Mouse (Mus musculus) brain, adult 2 months (tissue): Measurements from ENCODE around the gene Tep1.
A peak's percentile ranks its signal among the peaks of the same experiment; 100 is the strongest.
"Not testable (repeated sequence)": the region's sequence is repeated elsewhere in the genome, so short reads cannot be mapped to it uniquely, and the experiment has no call there.

ENCODE experiments used
- DNase-seq: peaks from one replicate; pipeline ENCODE4 v3.0.0; 2011; ENCODE audit warnings: low read depth, low spot score

Gene Tep1

GRCm38 (mm10) chr14:50868656-50869055 is 1.7 kb downstream of the Tep1 start:
- no peak for DNase-seq

- DNase-seq = no peak
Observed at GRCm38 (mm10) chr14:50868211-50868610, 2.1 kb downstream of the Tep1 start.

DNA sequence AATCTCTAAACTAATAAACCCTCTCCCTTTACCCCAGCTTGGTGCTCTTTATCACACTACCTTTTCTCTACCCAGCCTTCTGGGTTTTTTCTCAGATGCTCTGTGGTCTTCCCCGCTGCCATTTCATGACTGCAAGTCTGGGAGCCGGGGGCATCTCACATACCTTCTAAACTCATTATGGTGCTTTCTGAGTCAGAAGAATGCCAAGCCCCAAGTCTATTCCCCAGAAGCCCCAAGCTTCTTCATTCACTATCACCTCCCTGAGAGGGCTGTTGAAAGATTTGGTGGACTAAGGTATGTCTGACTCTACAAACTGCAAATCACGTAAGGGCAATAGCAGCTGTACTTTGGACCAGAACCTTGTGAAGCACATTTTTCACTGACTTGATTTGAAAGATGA is 3.4 kb downstream of the Tep1 start:
- DNase-seq = no peak

DNA sequence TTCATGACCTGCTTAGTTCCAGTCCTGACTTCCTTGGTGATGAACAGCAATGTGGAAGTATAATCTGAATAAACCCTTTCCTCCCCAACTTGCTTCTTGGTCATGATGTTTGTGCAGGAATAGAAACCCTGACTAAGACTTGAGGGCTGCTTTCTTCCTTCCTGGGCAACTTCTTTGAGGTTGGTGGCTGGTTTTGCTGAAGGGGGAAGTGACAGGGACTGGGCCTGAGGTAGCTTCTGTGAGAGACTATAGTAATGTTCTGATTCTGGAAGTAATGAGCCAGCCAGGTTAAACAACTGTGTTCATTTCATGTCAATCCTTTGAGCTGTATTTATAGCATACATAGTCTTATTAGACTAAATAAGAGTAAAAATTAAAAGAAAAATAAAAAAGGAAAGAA is 5.4 kb downstream of the Tep1 start:
- DNase-seq = not testable (repeated sequence)

DNA sequence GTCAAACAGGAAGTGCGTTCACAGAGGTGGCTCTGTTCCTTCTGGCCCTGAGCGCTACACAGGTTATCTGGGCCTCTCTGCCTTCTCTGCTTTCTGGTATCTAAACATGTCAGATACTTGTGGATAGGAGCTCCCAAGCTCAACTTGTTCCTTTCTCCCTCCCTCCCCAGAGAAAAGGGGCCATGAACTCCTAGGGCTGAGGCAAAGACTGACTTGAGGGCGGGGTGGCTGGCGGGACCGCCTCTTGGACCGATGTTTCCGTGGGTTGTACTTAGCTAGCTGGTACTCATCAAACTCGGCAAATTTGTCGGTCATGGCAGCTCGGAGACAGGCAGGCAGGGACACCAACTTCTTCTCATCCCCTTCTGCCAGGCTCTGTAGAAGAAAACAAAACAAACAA is 7.7 kb downstream of the Tep1 start:
- no peak for DNase-seq

- DNase-seq = no peak
Observed at GRCm38 (mm10) chr14:50855788-50856187, 14.6 kb downstream of the Tep1 start.

DNA sequence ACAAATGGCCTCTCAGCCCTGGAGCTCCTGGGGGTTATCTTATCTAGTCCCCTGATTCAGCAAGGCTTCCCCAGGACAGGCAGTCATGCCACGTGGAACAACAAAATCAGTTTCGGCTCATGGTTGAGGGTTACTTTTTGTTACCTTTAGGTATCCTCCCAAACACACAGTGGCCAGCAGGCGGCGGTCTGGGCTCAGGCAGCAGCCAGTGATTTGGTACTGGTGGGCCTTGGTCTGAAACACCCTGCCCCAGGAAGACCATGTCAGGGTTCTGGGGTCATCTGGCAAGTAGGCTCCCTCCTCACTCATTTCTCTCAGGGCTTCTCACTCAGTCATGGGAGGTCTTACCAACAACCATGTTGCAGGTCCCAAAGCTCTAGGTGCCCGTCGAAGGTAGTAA is 33.1 kb downstream of the Tep1 start:
- no peak for DNase-seq

DNA sequence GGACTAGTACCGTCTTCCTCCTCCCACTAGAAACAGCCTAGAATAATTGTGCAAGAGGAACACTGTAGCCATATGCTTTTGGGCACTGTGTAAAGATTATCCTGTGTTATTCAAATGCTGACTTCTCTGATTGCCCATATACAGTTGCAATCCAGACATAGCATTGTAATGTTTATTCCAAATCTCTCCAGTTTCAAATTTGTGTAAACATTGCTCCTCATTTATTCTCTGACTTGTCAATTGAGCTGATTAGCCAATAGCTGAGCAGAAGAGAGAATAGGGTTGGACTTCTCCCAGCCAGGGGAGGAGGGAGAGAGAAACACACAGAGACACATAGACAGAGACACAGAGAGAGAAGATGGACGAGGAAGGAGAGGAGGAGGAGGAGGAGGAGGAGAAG is 35.9 kb downstream of the Tep1 start:
- peak; percentile 13 for DNase-seq

GRCm38 (mm10) chr14:50833964-50834363 is 36.4 kb downstream of the Tep1 start:
- DNase-seq = peak; percentile 73

DNA sequence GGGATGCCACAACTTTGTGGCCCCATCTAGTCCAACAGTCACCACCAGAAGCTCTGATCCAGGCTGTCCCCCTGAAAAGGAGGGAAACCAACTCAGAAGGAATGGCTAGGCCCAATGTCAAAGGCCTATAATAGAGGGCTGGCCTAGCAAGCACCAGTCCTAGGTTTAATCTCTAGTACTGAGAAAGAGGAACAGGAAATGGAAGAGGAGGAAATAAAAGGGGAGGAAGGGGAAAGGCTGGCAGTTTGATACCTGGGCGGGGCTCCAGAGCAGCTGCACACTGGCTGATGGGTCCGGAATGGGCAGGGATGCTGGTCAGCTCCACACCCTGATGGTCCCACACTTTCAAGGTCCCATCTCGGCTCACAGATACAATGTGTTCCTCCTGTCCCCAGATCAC is 40.5 kb downstream of the Tep1 start:
- DNase-seq = no peak

DNA sequence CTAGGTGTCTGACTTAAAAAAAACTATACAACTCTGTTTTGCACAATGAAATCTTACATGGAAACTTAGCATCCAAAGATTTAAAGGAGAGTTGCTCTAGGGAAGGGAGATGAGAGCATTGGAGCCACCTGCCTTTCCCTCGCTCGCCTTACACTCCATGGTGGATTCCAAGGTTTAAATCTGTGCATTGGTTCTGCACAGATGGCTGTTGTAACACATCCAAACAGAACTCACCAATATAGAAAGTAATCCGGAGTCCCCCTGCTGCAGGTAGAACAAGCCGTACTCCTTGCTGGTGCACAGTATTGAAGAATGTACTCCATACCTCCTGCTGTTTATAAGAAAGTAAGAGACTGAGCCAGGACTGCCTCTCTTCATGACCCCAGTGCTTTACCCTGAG is 43.8 kb downstream of the Tep1 start:
- DNase-seq = peak; percentile 66

DNA sequence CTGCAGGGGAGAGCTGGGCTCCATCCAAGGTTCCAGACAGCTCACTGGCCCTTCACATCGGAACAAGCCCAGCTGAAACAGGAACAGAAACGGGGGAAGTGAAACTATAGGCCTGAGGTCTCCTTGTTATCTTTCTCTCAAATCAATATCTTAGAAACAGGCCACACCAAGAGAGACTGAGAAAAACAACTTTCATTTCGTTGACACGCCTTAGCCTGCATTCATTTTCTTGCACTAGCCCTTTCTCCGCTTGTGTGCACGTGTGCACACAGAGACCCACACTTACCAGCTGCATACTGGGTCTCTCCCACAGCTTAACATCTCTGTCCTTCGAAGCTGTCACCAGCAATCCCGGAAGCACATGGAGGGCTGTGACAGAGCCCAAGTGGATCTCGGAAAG is 46.1 kb downstream of the Tep1 start:
- DNase-seq = peak; percentile 20

- DNase-seq = no peak
Observed at GRCm38 (mm10) chr14:50823240-50823639, 47.1 kb downstream of the Tep1 start.

DNA sequence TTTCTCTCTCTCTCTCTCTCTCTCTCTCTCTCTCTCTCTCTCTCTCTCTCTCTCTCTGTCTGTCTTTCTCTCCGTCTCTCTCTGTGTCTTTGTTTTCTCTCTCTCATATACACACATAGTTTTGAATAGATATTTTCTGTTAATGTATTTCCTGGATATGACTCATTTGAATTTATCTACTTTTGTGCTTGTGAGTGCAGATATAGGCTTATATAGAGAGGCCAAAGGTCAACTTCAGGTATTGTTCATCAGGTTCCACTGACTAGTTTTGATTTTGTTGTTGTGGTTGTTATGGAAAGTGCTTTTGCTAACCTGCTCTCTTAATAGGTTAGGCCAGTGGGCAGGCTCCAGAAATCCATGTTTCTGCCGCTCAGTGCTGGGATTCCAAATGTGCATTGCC is 57.3 kb downstream of the Tep1 start:
- no peak for DNase-seq

- DNase-seq = peak; percentile 99
Observed at GRCm38 (mm10) chr14:50807487-50808072, 62.8 kb downstream of the Tep1 start, which contains the start of the genes Ccnb1ip1 and Parp2. Ccnb1ip1 (minus strand) TSS chr14:50807732. Parp2 (plus strand) TSS chr14:50807841.

DNA sequence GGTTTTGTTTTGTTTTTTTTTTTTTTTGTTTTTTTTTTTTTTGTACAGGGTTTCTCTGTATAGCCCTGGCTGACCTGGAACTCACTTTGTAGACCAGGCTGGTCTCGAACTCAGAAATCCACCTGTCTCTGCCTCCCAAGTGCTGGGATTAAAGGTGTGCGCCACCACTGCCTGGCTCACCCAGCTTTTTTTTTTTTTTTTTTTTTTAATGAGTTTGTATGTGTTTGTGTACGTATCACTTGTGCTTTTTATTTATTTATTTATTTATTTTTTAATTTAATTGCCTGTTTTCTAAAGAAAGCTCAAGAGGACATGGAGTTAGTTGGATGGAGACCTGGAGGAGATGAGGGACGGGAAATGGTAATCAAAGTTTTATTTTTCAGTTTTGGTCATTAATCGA is 63.9 kb downstream of the Tep1 start:
- DNase-seq = not testable (repeated sequence)

GRCm38 (mm10) chr14:50804683-50805082 is 65.7 kb downstream of the Tep1 start:
- DNase-seq = peak; percentile 16

DNA sequence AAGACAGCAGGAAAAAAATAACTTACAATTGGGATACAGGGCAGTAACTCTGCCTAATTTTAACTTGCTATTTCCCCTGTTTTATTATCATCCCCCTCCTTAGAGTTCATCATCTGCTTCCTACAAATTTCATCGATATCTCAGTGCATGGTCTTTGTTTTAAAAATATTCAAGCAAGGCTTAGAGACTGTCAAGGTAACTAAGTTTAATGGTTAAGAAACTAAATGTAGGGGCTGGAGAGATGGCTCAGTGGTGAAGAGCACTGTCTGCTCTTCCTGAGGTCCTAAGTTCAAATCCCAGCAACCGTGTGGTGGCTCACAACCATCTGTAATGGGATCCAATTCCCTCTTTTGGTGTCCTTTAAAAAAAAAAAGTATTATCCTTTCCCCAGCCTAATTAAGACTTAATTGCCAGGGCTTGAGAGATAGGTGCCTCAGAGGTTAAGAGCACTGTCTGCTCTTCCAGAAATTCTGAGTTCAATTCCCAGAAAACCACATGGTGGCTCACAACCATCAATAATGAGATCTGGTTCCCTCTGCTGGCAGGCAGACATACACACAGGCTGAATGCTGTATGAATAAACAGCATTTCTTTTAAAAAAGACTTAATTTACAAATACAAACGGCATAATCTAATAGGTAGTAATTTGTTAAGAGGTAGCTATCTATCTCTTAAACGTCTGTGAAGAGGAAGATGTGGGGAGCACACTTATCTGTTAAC is 67.4 kb downstream of the Tep1 start:
- DNase-seq = peak; percentile 51

DNA sequence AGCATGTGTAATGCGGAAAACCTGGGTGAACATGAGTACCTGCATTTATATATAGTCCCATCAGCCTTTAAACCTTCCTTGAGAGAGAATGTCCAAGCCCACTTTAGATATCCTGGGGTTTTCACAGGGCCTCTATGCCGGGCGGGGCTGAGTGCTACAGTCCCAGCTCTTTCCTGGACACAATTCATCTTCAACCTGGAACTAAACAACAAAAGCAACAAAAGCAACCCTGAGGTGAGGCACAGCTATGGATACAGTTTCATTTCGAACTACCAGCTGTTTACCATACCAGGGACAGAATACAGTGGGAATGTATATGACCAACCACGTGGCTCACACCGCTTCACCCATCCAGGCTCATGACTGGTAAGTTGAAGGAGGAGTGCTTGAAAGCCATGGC is 67.9 kb downstream of the Tep1 start:
- no peak for DNase-seq

- DNase-seq = peak; percentile 80
Observed at GRCm38 (mm10) chr14:50799502-50800259, 70.7 kb downstream of the Tep1 start.

GRCm38 (mm10) chr14:50798512-50798911 is 71.8 kb downstream of the Tep1 start:
- DNase-seq = no peak

DNA sequence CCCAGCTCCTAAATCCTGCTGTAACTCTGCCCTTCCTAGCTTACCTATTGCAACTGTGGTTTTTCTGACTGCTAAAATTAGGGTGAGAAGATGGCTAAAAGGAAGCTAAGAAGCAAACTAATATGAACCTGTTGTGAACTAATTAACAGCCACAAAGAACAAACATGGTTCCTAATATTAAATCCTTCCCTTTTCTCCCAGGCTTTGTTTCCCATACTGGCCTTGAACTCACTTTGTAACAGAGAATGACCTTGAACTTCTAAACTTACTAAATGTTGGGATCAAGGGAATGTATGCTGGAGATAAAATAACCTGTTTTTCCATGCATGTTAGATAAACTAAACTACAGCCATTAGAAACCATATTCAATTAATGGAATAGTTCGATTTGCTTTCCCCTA is 73.9 kb downstream of the Tep1 start:
- no peak for DNase-seq

DNA sequence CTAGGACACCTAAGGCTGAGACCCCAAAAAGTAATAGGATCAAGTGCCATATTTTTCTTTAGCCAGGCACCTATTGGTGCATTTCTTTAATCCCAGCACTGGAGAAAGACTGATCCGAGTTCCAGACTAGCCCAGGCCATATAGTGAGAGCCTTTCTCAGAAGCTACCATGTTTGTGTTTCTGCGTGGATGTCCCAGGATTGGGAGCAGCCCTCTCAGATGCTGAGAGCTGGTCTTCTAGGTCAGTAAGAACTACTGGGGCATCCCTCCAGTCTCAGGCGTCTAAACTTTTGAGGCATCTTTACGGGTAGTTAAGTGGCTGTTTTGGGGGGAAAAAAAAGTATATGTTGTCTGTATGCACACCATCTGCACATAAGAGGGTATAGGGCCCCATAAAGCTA is 74.4 kb downstream of the Tep1 start:
- DNase-seq = no peak
